Mouse (Mus musculus) activated CD4-positive, CD25-positive, alpha-beta regulatory T cell (primary cell): Measurements from ENCODE around the gene Tal1. TPM values are rescaled to one million over a fixed set of nuclear protein-coding genes. Genes with fewer than 3 reads are reported as not detected.

Experiments used
- polyA plus RNA-seq, 2 experiments: library from polyadenylated mRNA; unstranded; fragments of 100-300 nt; shearing (Covaris generic); gene quantifications; one replicate each; pipeline ENCODE4 v1.2.1; 2017

The Tal1 gene
- polyA plus RNA-seq, result under 1 TPM; 0.36 to 0.61 TPM

DNA sequence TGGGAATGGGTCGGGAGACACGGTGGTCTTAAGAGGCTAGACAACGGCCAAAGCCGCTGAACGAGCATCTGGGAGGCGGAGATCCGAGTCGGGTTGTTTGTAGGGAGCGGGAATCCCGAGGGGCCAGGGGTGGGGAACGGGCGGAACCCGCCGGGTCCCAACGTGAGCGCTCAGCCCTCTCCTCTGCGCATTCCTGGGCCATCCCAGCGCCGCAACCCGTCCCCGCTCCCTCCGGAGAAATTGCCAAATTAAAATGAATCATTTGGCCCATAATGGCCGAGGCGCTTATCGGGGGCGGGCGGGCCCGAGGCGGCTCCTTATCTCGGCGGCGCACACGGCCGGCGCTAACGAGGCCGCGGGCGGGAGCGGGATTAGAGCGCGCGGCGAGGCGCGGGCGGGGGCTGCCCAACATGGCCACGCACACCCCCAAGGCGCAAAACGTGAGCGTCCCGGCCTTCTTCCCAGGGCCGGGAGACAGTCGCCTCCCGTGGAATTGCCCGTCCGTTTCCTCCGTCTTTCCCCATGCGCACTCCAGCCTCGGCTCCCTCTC is at the start of gene Tal1:
Gene Tal1, plus strand, starts transcription at position 56 of the 550 bp plus-strand sequence.

DNA sequence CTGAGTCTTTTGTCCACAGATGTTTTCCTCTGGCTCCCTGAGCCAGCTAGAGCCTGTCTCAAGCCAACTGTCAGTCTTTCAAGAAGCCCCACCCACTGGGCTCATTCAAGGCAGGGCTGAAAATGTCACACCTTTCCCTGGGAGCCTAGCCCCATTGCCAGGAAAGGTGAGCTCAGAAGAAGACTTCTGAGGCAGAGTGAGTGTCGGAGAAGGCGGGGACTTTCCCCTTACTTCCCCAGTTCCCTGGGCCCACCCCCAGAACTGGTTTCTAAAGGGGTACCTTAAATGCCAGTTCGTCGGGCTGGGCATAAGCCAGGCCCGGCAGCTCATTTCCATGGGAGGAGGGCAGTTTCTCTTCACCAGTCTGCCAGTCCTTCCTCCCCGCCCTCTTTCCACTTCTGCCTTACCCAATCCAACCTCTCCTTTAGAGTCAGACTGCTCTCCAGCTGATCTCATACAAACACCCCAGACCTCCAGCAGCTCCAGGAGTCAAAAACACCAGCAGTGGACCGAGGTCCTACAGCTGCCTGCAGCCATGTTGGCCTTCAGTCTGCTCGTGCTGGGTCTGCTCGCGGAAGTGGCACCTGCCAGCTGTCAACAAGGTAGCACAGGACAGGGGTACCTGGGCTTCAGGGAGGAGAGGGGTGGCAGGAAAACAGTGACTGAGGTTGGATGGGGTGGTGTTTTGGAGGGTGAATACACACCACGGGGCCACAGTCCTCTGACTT is 32.5 kb downstream of the Tal1 start, which contains the start of gene Pdzk1ip1:
Gene Pdzk1ip1, plus strand, starts transcription at position 98 of the 728 bp plus-strand sequence.

Other genes starting within 250 kb of the Tal1 start
- not detected for gene Gm12830, start 234.7 kb upstream of the Tal1 start, polyA plus RNA-seq
- 1 to 10 TPM in 1 of 2 experiments, under 1 TPM in 1; 0.23 to 1.4 TPM for gene Foxd2, start 147.6 kb upstream of the Tal1 start, polyA plus RNA-seq
- gene Foxe3, start 130.4 kb upstream of the Tal1 start, polyA plus RNA-seq, result not detected
- 100 to 1,000 TPM; 104 to 117 TPM for gene Cmpk1, start 69.2 kb upstream of the Tal1 start, polyA plus RNA-seq
- gene Stil, start 56.3 kb upstream of the Tal1 start, polyA plus RNA-seq, result 1 to 10 TPM; 4.6 to 5.6 TPM
- gene Pdzk1ip1, start 32.3 kb downstream of the Tal1 start, polyA plus RNA-seq, result 10 to 100 TPM; 13.6 to 37.1 TPM
- gene Cyp4x1, start 77.9 kb downstream of the Tal1 start, polyA plus RNA-seq, result under 1 TPM in 1 of 2 experiments, not detected in 1; 0.41 TPM
- gene Cyp4a29, start 185.7 kb downstream of the Tal1 start, polyA plus RNA-seq, result not detected
- gene Cyp4a12a, start 242.6 kb downstream of the Tal1 start, polyA plus RNA-seq, result under 1 TPM in 1 of 2 experiments, not detected in 1; 0.18 TPM